Mouse (Mus musculus) hindbrain, embryonic 12.5 days (tissue): ENCODE measurements at regions not wholly inside any gene's neighbourhood (a gene's known extent, or its start where the extent isn't known, plus 50 kb on each side); places are given as distances from the start of the nearest gene placed in this dataset.

Experiments used
- ATAC-seq: fragments of 200-750 bp; cut with Nextera tagmentation; 2 replicates; pipeline ENCODE4 v1.8.0; 2017; ENCODE audit warnings: moderate TSS enrichment; ENCODE audit not compliant: low FRiP score
- H3K27ac ChIP-seq: fragments of 300-500 bp; sonication (generic); 2 replicates; pipeline ENCODE4 v1.5.1; 2016; ENCODE audit warnings: mild to moderate bottlenecking
- H3K27me3 ChIP-seq: fragments of 300-500 bp; sonication (generic); 2 replicates; pipeline ENCODE4 v1.6.1; 2016; ENCODE audit warnings: mild to moderate bottlenecking
- H3K36me3 ChIP-seq: fragments of 300-500 bp; sonication (generic); 2 replicates; pipeline ENCODE4 v1.6.1; 2016; ENCODE audit warnings: mild to moderate bottlenecking
- H3K4me1 ChIP-seq: fragments of 300-500 bp; sonication (generic); 2 replicates; pipeline ENCODE4 v1.6.1; 2016
- H3K4me2 ChIP-seq: fragments of 300-500 bp; sonication (generic); replicated peaks from 2 replicates; pipeline ENCODE4 v1.6.1; 2016; ENCODE audit warnings: mild to moderate bottlenecking
- H3K4me3 ChIP-seq: fragments of 300-500 bp; sonication (generic); 2 replicates; pipeline ENCODE4 v1.5.1; 2016; ENCODE audit warnings: mild to moderate bottlenecking
- H3K9ac ChIP-seq: fragments of 300-500 bp; sonication (generic); 2 replicates; pipeline ENCODE4 v1.6.1; 2016; ENCODE audit warnings: mild to moderate bottlenecking, moderate library complexity
- H3K9me3 ChIP-seq: fragments of 300-500 bp; sonication (generic); replicated peaks from 2 replicates; pipeline ENCODE4 v1.6.1; 2016; ENCODE audit warnings: mild to moderate bottlenecking
- WGBS: fragments of 180-500 bp; shearing (Covaris S2); methylation state at CpG from one replicate; pipeline ENCODE4 v1.1.7; 2016; 5-methylcytosine and 5-hydroxymethylcytosine counted together

- no peak overlapping the region for H3K9ac ChIP-seq
- H3K9me3 ChIP-seq = no peaks in the 10 kb centered on the region
- H3K27ac ChIP-seq = no peak overlapping the region
- no peak overlapping the region for H3K4me2 ChIP-seq
- H3K27me3 ChIP-seq = no peaks in the 10 kb centered on the region
- no peak overlapping the region for H3K4me3 ChIP-seq
- WGBS = 86% methylated on average over 8 of the region's 8 CpGs
- peaks cover 6% of the 10 kb centered on the region; the same call in 1 of the 2 replicates for H3K4me1 ChIP-seq
- no peak for ATAC-seq
- no peaks in the 10 kb centered on the region for H3K36me3 ChIP-seq
These were observed 113.1 kb downstream of the Plxna1 start for GRCm38 (mm10) chr6:89249303-89249702.

- H3K36me3 ChIP-seq = no peaks in the 10 kb centered on the region
- no peak for ATAC-seq
- no peaks in the 10 kb centered on the region for H3K27me3 ChIP-seq
- no peak overlapping the region for H3K4me3 ChIP-seq
- no peak overlapping the region for H3K9ac ChIP-seq
- H3K4me2 ChIP-seq = no peak overlapping the region
- H3K9me3 ChIP-seq = no peaks in the 10 kb centered on the region
- no peak overlapping the region for H3K27ac ChIP-seq
- 88% methylated on average over 4 of the region's 4 CpGs for WGBS
- H3K4me1 ChIP-seq = peaks cover 3% of the 10 kb centered on the region; the same call in 1 of the 2 replicates
These were observed 110.8 kb downstream of the Plxna1 start for GRCm38 (mm10) chr6:89251641-89252040.

- Histone ChIP-seq H3K4me2 (no peak overlapping the region), H3K27me3 (no peaks in the 10 kb centered on the region; the same call in 1 of the 2 replicates), H3K9ac (no peak overlapping the region), H3K36me3 (no peaks in the 10 kb centered on the region), H3K9me3 (no peaks in the 10 kb centered on the region), H3K4me3 (no peak overlapping the region), H3K27ac (no peak overlapping the region), H3K4me1 (peaks cover 10% of the 10 kb centered on the region)
- peak; percentile 5; the same call in 1 of the 2 replicates for ATAC-seq
- 57% methylated on average over 4 of the region's 4 CpGs for WGBS
These were observed 106.4 kb downstream of the Plxna1 start for GRCm38 (mm10) chr6:89256022-89256421.

- Histone ChIP-seq H3K27me3 (no peaks in the 10 kb centered on the region; the same call in 1 of the 2 replicates), H3K9ac (no peak overlapping the region), H3K9me3 (no peaks in the 10 kb centered on the region), H3K4me1 (peaks cover 10% of the 10 kb centered on the region), H3K27ac (no peak overlapping the region), H3K36me3 (no peaks in the 10 kb centered on the region), H3K4me3 (no peak overlapping the region), H3K4me2 (no peak overlapping the region)
- 75% methylated on average over 8 of the region's 8 CpGs for WGBS
- no peak for ATAC-seq
These were observed 105.7 kb downstream of the Plxna1 start for GRCm38 (mm10) chr6:89256630-89257292.

GRCm38 (mm10) chr6:89257416-89257815, 105.0 kb downstream of the Plxna1 start:
- Histone ChIP-seq H3K27me3 (no peaks in the 10 kb centered on the region; the same call in 1 of the 2 replicates), H3K4me3 (no peak overlapping the region), H3K4me1 (peaks cover 10% of the 10 kb centered on the region), H3K36me3 (no peaks in the 10 kb centered on the region), H3K27ac (no peak overlapping the region), H3K4me2 (no peak overlapping the region), H3K9me3 (no peaks in the 10 kb centered on the region), H3K9ac (no peak overlapping the region)
- WGBS = 88% methylated on average over 6 of the region's 6 CpGs
- no peak for ATAC-seq

- Histone ChIP-seq H3K27ac (no peak overlapping the region), H3K4me3 (no peak overlapping the region), H3K9ac (no peak overlapping the region), H3K9me3 (no peaks in the 10 kb centered on the region), H3K27me3 (no peaks in the 10 kb centered on the region; the same call in 1 of the 2 replicates), H3K4me2 (no peak overlapping the region), H3K36me3 (no peaks in the 10 kb centered on the region), H3K4me1 (peaks cover 10% of the 10 kb centered on the region)
- WGBS = 82% methylated on average over 4 of the region's 4 CpGs
- ATAC-seq = no peak
These were observed 104.3 kb downstream of the Plxna1 start for GRCm38 (mm10) chr6:89258140-89258539.

GRCm38 (mm10) chr6:89259406-89259994, 102.9 kb downstream of the Plxna1 start:
- peaks cover 10% of the 10 kb centered on the region for H3K4me1 ChIP-seq
- no peak overlapping the region for H3K9ac ChIP-seq
- H3K9me3 ChIP-seq = no peaks in the 10 kb centered on the region
- WGBS = 66% methylated on average over 11 of the region's 11 CpGs
- no peak overlapping the region for H3K4me3 ChIP-seq
- ATAC-seq = no peak; the same call in 1 of the 2 replicates
- no peaks in the 10 kb centered on the region; the same call in 1 of the 2 replicates for H3K27me3 ChIP-seq
- no peak overlapping the region for H3K4me2 ChIP-seq
- peak overlapping the region; percentile 32; the same call in 1 of the 2 replicates for H3K27ac ChIP-seq
- H3K36me3 ChIP-seq = no peaks in the 10 kb centered on the region

GRCm38 (mm10) chr6:89262958-89263357, 99.5 kb downstream of the Plxna1 start:
- H3K36me3 ChIP-seq = no peaks in the 10 kb centered on the region
- H3K27ac ChIP-seq = no peak overlapping the region
- no peak overlapping the region for H3K4me2 ChIP-seq
- peaks cover 8% of the 10 kb centered on the region for H3K4me1 ChIP-seq
- no peaks in the 10 kb centered on the region for H3K9me3 ChIP-seq
- H3K4me3 ChIP-seq = no peak overlapping the region
- no peak for ATAC-seq
- H3K27me3 ChIP-seq = no peaks in the 10 kb centered on the region; the same call in 1 of the 2 replicates
- whole genome bisulfite sequencing = 81% methylated on average over 4 of the region's 4 CpGs
- no peak overlapping the region for H3K9ac ChIP-seq

GRCm38 (mm10) chr6:89265296-89265695, 97.1 kb downstream of the Plxna1 start:
- no peaks in the 10 kb centered on the region; the same call in 1 of the 2 replicates for H3K27me3 ChIP-seq
- no peak overlapping the region for H3K27ac ChIP-seq
- WGBS = 89% methylated on average over 3 of the region's 3 CpGs
- H3K4me2 ChIP-seq = no peak overlapping the region
- no peaks in the 10 kb centered on the region for H3K4me1 ChIP-seq
- H3K9ac ChIP-seq = no peak overlapping the region
- H3K9me3 ChIP-seq = no peaks in the 10 kb centered on the region
- H3K4me3 ChIP-seq = no peak overlapping the region
- ATAC-seq = no peak
- no peaks in the 10 kb centered on the region for H3K36me3 ChIP-seq
